Mouse (Mus musculus): Measurements from ENCODE around the gene Mtfr1l.
A peak's percentile ranks its signal among the peaks of the same experiment; 100 is the strongest.
"Not testable (repeated sequence)": the region's sequence is repeated elsewhere in the genome, so short reads cannot be mapped to it uniquely, and the experiment has no call there.

Mtfr1l gene

DNA sequence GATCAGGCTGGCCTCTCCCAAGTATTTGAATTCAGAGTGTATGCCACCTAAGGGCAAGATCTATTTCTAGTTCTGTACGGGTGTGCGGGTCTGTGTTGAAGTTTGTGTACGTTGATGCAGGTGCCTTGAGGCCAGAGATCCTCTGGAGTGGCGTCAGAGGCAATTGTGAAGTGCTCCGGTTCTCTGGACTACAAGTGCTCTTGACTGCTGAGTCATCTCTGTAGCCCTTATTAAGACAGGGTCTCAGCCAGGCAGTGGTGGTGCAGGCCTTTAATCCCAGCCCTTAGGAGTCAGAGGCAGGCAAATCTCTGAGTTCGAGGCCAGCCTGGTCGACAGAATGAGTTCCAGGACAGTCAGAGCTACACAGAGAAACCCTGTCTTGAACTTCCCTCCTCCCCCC lies 19.6 kb downstream of the Mtfr1l start:
- no peak for DNase-seq

DNA sequence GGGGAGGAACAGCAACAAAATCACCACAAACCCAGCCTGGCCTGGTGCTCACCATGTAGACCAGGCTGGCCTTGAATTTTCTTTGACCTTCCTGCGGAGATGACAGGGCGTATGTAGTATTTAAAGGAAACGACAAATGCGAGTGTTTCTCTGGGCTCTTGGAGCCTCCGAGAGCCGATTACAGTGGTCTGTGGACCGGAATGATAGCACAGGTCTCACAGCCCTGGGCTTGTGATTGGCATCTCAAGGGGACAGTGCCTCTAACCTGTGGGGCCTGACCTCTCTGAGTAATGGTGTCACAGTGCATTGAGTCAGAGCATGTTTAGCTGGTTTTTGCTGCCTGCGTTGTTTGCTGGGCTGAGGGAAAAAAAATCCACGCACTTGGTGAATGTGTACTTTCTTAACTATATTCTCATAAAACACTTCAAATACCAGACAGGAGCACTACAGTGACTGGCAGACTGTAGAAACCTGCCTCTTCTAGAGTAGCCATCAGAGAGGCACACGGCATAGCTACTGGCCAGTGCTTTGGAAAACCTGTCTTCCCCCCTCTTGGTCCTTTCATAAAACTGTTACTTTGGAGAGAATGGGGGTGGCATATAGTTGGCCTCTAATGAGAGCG lies 20.8 kb downstream of the Mtfr1l start:
- no peak for DNase-seq

- DNase-seq, result no peak
These were observed 22.4 kb downstream of the Mtfr1l start for GRCm38 (mm10) chr4:134512798-134513197.

GRCm38 (mm10) chr4:134511730-134512129 lies 23.5 kb downstream of the Mtfr1l start:
- no peak for DNase-seq

DNA sequence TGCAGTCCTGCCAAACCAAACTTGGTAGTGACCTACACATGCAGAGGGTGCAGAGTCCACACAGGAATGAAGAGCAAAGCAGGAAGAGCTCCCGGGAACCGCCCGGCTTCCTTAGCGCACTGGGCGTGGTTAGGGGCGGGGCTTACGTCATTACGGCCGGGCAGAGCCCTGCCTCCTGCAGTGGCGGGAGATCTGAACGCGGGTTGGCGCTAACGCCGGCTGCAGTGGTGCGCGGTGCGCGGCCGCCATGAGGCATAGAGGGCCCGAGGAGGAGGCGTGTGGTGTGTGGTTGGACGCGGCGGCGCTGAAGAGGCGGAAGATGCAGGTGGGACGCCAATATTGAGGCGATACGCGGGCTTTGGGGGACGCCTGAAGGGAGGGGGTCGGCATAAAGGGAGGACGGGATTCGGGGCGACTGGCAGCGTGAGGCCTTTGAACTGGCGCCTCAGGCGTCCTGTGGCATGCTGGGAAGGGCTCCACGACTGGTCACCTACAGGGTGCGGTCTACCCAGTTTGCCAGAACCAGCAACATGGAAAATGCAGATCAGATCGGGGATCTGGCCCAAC lies 24.3 kb downstream of the Mtfr1l start, which contains the start of gene Aunip:
TSS of gene Aunip (plus strand) at position 155 of the 567 bp plus-strand sequence.
- DNase-seq, result peak; percentile 80

DNA sequence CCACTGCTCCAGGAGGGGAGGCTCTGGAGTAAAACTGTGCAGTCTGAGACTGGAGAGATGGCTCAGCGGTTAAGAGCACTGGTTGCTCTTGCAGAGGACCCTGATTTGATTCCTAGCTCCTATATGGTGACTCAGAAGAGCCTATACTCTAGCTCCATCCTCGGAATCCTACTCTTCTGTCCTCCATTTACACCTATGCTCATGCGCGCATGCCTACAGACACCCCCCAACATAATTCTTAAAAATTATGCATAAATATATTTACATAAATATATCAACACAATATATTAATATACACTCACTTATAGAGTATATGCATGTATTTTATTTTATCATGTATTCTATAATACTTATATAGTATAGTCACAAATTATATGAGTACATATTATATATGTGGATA lies 24.8 kb downstream of the Mtfr1l start:
- no peak for DNase-seq

DNA sequence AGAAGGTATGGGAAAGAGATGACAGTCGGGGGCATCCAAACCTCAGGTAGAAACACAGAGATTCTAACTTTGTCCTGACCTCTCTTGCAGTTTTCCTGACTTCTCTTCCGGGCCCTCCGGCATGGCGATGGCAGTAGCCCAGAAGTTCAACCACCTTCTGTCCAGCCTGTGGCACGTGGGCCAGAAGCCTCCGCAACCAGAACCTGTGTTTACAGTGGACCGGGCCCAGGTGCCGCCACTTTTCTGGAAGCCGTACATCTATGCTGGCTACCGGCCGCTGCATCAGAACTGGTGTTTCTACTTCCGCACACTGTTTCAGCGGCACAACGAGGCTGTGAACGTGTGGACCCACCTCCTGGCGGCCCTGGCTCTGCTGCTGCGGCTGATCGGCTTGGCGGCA lies 28.5 kb downstream of the Mtfr1l start:
- DNase-seq, result no peak

DNA sequence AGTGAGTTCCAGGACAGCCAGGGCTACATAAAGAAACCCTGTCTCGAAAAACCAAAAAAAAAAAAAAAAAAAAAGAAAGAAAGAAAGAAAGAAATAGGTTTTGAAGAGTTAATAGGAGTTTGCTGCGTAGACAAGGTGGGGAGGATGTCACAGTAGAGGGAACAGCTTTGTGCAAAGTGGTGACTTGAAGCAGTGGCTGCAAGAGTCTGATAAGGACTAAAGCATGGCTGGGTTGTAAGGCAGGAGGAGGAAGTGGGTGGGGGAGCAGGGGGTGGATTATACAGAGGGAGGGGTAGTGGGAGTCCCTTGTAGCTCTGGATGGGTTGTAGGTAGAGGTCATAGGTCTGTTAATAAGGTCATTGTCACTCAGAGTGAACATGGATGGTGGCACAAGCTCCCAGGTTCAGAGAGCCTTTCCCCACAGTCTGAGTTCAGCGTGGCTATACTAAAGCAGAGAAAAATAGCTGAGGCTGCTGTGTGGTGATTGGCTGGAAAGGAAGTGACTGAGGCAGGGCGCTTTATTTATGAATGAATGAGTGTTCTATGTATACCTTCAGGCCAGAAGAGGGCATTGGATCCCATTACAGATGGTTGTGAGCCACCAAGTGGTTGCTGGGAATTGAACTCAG lies 29.1 kb downstream of the Mtfr1l start:
- no peak for DNase-seq

- DNase-seq, result no peak
These were observed 29.8 kb downstream of the Mtfr1l start for GRCm38 (mm10) chr4:134505303-134505789.

DNA sequence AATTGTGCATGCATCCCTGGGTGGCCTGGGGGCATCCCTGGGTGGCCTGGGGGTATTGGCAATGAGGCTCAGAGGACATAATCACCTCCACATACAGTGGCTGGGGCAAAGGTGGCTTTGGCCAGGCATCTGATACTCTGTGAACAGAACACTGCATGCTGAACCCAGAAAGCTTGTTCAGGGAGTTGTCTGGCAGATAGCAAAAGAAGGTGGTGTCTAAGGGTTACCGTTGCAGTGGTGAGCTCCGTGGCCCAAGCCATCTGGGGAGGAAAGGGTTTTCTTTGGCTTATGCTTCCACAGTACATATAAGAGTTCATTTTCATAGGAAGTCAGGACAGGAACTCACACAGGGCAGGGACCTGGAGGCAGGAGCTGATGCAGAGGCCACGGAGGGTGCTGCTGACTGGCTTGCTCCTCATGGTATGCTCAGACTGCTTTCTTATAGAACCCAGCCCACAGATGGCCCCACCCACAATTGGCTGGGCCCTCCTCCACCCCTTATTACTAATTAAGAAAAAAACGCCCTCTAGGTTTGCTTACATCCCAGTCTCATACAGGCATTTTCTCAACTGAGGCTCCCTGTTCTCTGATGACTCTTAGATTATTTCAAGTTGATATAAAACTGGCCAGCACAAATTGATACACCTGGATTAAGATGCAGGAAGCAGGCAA lies 31.4 kb downstream of the Mtfr1l start:
- no peak for DNase-seq

GRCm38 (mm10) chr4:134501095-134501494 lies 34.1 kb downstream of the Mtfr1l start:
- DNase-seq, result no peak

GRCm38 (mm10) chr4:134498983-134499382 lies 36.2 kb downstream of the Mtfr1l start:
- DNase-seq, result not testable (repeated sequence)

GRCm38 (mm10) chr4:134497986-134498731 lies 37.0 kb downstream of the Mtfr1l start:
- DNase-seq, result peak; percentile 53

- no peak for DNase-seq
These were observed 38.0 kb downstream of the Mtfr1l start for GRCm38 (mm10) chr4:134497223-134497622.

- DNase-seq, result peak; percentile 88
These were observed 38.5 kb downstream of the Mtfr1l start, which contains the start of gene Paqr7 for GRCm38 (mm10) chr4:134496595-134497210. Paqr7 (plus strand) TSS chr4:134496697.

DNA sequence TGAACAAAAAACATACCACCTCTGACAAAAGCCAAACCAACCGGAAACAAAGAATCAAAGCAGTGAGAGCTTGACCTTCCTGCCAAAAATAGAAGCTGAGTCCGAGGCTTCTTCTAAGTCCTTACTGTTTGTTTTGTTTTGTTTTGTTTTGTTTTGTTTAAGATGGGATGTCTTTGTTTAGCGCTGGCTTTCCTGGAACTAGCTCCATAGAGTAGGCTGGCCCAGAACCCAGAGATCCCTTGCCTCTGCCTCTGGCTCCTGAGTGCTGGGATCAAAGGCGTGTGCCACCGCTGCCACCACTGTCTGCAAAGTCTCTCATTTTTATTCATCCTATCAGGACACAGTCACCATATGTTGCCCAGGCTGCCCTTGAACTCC lies 39.7 kb downstream of the Mtfr1l start:
- DNase-seq, result no peak

GRCm38 (mm10) chr4:134494780-134495545 lies 40.2 kb downstream of the Mtfr1l start:
- DNase-seq, result no peak

- not testable (repeated sequence) for DNase-seq
These were observed 41.0 kb downstream of the Mtfr1l start for GRCm38 (mm10) chr4:134494161-134494560.

GRCm38 (mm10) chr4:134491716-134492115 lies 43.5 kb downstream of the Mtfr1l start:
- no peak for DNase-seq

DNA sequence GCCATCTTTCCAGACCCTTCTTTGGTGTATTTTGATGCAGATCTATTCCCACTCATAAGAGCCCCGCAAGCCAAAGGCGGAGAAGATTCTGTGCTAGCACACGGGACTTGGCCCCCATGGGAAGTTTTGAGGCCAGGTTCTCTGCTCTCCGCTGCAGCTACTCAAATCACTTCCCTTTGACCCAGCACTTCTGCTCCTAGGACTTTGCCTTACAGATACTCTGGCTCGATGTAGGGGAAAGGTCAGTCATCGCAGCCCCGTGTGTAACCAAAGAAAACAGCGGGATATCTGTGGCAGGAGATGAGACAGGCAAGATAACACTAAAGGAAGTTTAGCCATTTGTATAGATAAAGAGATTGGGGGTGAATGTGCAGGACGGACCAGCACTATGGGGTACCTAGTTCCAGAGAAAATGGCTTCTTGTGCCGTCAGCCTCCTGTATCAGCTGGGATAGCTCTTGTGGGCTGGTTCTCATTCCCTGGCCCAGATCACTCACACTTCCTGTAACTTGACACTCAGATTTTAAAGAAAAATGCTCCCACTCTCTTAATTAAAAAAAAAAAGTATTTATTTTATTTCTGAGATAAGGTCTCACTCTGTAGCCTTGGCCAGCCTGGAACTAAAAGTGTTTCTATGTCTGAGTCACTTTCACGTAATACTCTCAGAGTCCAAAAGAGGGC lies 45.1 kb downstream of the Mtfr1l start:
- no peak for DNase-seq

GRCm38 (mm10) chr4:134488211-134488610 lies 47.0 kb downstream of the Mtfr1l start:
- no peak for DNase-seq
